Mouse (Mus musculus): ENCODE data around the gene Mink1.
"Not testable (repeated sequence)": the region's sequence is repeated elsewhere in the genome, so short reads cannot be mapped to it uniquely, and the experiment has no call there.

Mink1 gene

GRCm38 (mm10) chr11:70557545-70557944 is 5.1 kb upstream of the Mink1 start:
- no peak for DNase-seq (ENCODE audit: low spot score)

- no peak for DNase-seq (ENCODE audit: low spot score)
Observed at GRCm38 (mm10) chr11:70561937-70562286, 769 bp upstream of the Mink1 start.

- DNase-seq (ENCODE audit: low spot score) = no peak
Observed at GRCm38 (mm10) chr11:70562995-70563469, 351 bp downstream of the Mink1 start.

- DNase-seq (ENCODE audit: low spot score) = peak; percentile 11
Observed at GRCm38 (mm10) chr11:70563470-70564275, 992 bp downstream of the Mink1 start.

- no peak for DNase-seq (ENCODE audit: low spot score)
Observed at GRCm38 (mm10) chr11:70564276-70564873, 1.7 kb downstream of the Mink1 start.

GRCm38 (mm10) chr11:70566586-70566985 is 3.9 kb downstream of the Mink1 start:
- no peak for DNase-seq (ENCODE audit: low spot score)

GRCm38 (mm10) chr11:70570614-70571013 is 7.9 kb downstream of the Mink1 start:
- DNase-seq (ENCODE audit: low spot score) = not testable (repeated sequence)

GRCm38 (mm10) chr11:70571641-70572040 is 9.0 kb downstream of the Mink1 start:
- DNase-seq (ENCODE audit: low spot score) = no peak

- DNase-seq (ENCODE audit: low spot score) = no peak
Observed at GRCm38 (mm10) chr11:70572348-70572902, 9.7 kb downstream of the Mink1 start.

- no peak for DNase-seq (ENCODE audit: low spot score)
Observed at GRCm38 (mm10) chr11:70573872-70574271, 11.2 kb downstream of the Mink1 start.

GRCm38 (mm10) chr11:70577201-70577600 is 14.5 kb downstream of the Mink1 start:
- no peak for DNase-seq (ENCODE audit: low spot score)

GRCm38 (mm10) chr11:70578962-70579361 is 16.3 kb downstream of the Mink1 start:
- DNase-seq (ENCODE audit: low spot score) = no peak

- DNase-seq (ENCODE audit: low spot score) = no peak
Observed at GRCm38 (mm10) chr11:70579710-70580357, 17.2 kb downstream of the Mink1 start.

- no peak for DNase-seq (ENCODE audit: low spot score)
Observed at GRCm38 (mm10) chr11:70580358-70580720, 17.7 kb downstream of the Mink1 start.

GRCm38 (mm10) chr11:70580921-70581320 is 18.2 kb downstream of the Mink1 start:
- no peak for DNase-seq (ENCODE audit: low spot score)

GRCm38 (mm10) chr11:70582196-70582595 is 19.5 kb downstream of the Mink1 start:
- DNase-seq (ENCODE audit: low spot score) = no peak

GRCm38 (mm10) chr11:70583022-70583714 is 20.5 kb downstream of the Mink1 start:
- no peak for DNase-seq (ENCODE audit: low spot score)

GRCm38 (mm10) chr11:70583775-70584174 is 21.1 kb downstream of the Mink1 start:
- DNase-seq (ENCODE audit: low spot score) = no peak

- DNase-seq (ENCODE audit: low spot score) = no peak
Observed at GRCm38 (mm10) chr11:70585457-70585856, 22.8 kb downstream of the Mink1 start.

GRCm38 (mm10) chr11:70586261-70586660 is 23.6 kb downstream of the Mink1 start:
- no peak for DNase-seq (ENCODE audit: low spot score)

- DNase-seq (ENCODE audit: low spot score) = no peak
Observed at GRCm38 (mm10) chr11:70586954-70587353, 24.3 kb downstream of the Mink1 start.

GRCm38 (mm10) chr11:70591733-70592132 is 29.1 kb downstream of the Mink1 start:
- DNase-seq (ENCODE audit: low spot score) = no peak
